Comparison of ENCODE assay signal across 14 mouse cellular contexts in genomic region chr4:114583546-114584144, GRCm38 (mm10).
A peak's percentile ranks its signal among the peaks of the same experiment; 100 is the strongest.
DNase-seq lines count a peak whose midpoint lies in the region; ATAC-seq and TF ChIP-seq lines count a peak whose summit lies in the region.
"Had no signal": no experiment of that assay in that cellular context is flagged by ENCODE, and none has a peak within 500 bp of the region (broad histone marks: within the 10 kb centered on the region; RNA-seq: fewer than 3 reads in every experiment).

No protein-coding gene starts in this region.

- no peak overlapping the region for H3K4me3 ChIP-seq in intestine, embryonic 14.5 days (ENCODE audit: low read depth, low read length)
- no peak overlapping the region for H3K4me3 ChIP-seq in intestine, postnatal 0 days (ENCODE audit: low read depth, low read length)
- no peak overlapping the region for H3K4me3 ChIP-seq in lung, embryonic 16.5 days (ENCODE audit: low read length)
- H3K4me3 ChIP-seq in lung, adult 2 months (replicated peaks; ENCODE audit: extremely low read depth, low read depth, low read length): no peak overlapping the region
- H3K4me3 ChIP-seq in stomach, embryonic 14.5 days (ENCODE audit: low read depth, low read length): no peak overlapping the region
- H3K4me3 ChIP-seq in stomach, postnatal 0 days (ENCODE audit: low read depth, low read length): no peak overlapping the region
- H3K4me3 ChIP-seq: forebrain, embryonic 12.5 days; limb, embryonic 13.5 days had no signal

- ATAC-seq in intestine, embryonic 14.5 days (replicated peaks; ENCODE audit: low FRiP score, low TSS enrichment, low read depth): peak; percentile 56; the same call in 1 of the 2 replicates
- ATAC-seq in intestine, postnatal 0 days: no peak
- ATAC-seq in lung, embryonic 16.5 days (ENCODE audit: low read depth): peak; percentile 41; the same call in 1 of the 2 replicates
- ATAC-seq in stomach, embryonic 14.5 days (ENCODE audit: insufficient number of reproducible peaks, insufficient read depth, low FRiP score, low read depth): peak; percentile 19; the same call in 1 of the 2 replicates
- ATAC-seq in stomach, postnatal 0 days (ENCODE audit: low FRiP score, low TSS enrichment): no peak

- peak; percentile 58 for DNase-seq in intestine, embryonic 14.5 days (ENCODE audit: low spot score)
- no peak for DNase-seq in lung, adult 2 months
- no peak for DNase-seq in stomach, postnatal 0 days (ENCODE audit: low spot score)
- no peak for DNase-seq in layer of hippocampus, adult 18-20 months (ENCODE audit: low spot score in 2 of 2)
- DNase-seq: adrenal gland, postnatal 14 days; cerebellum, adult 2 months; kidney, adult 11 months; midbrain, embryonic 14.5 days; thymus, postnatal 25 days had no signal

- peaks cover 4% of the 10 kb centered on the region; the same call in 1 of the 2 replicates for H3K4me1 ChIP-seq in intestine, embryonic 14.5 days (replicated peaks; ENCODE audit: control insufficient read depth, insufficient read depth, low read length)
- H3K4me1 ChIP-seq in intestine, postnatal 0 days (replicated peaks; ENCODE audit: control insufficient read depth, insufficient read depth, low read length): no peaks in the 10 kb centered on the region
- peaks cover 7% of the 10 kb centered on the region for H3K4me1 ChIP-seq in lung, embryonic 16.5 days (replicated peaks; ENCODE audit: control insufficient read depth, insufficient read depth, low read length)
- H3K4me1 ChIP-seq in lung, adult 2 months (ENCODE audit: control insufficient read depth, insufficient read depth, low read length): no peaks in the 10 kb centered on the region
- 0 out of 2 replicates have a peak, but pooled peaks cover under 1% of the 10 kb centered on the region for H3K4me1 ChIP-seq in stomach, embryonic 14.5 days (ENCODE audit: control insufficient read depth, insufficient read depth, low read length)
- no peaks in the 10 kb centered on the region for H3K4me1 ChIP-seq in stomach, postnatal 0 days (replicated peaks; ENCODE audit: control insufficient read depth, insufficient read depth)

- H3K36me3 ChIP-seq in intestine, embryonic 14.5 days (ENCODE audit: control insufficient read depth, insufficient read depth, low read length): no peaks in the 10 kb centered on the region
- no peaks in the 10 kb centered on the region for H3K36me3 ChIP-seq in intestine, postnatal 0 days (ENCODE audit: control insufficient read depth, insufficient read depth)
- H3K36me3 ChIP-seq in lung, embryonic 16.5 days (ENCODE audit: control insufficient read depth, insufficient read depth, low read length): no peaks in the 10 kb centered on the region
- no peaks in the 10 kb centered on the region for H3K36me3 ChIP-seq in stomach, embryonic 14.5 days (ENCODE audit: control insufficient read depth, insufficient read depth, low read length)
- H3K36me3 ChIP-seq in stomach, postnatal 0 days (ENCODE audit: control insufficient read depth, insufficient read depth, low read length): no peaks in the 10 kb centered on the region
- H3K36me3 ChIP-seq: forebrain, embryonic 12.5 days; limb, embryonic 13.5 days had no signal

- no peak overlapping the region for H3K4me2 ChIP-seq in intestine, embryonic 14.5 days (ENCODE audit: low read length)
- no peak overlapping the region for H3K4me2 ChIP-seq in intestine, postnatal 0 days (replicated peaks; ENCODE audit: low read depth)
- H3K4me2 ChIP-seq in lung, embryonic 16.5 days (ENCODE audit: low read depth, low read length): no peak overlapping the region
- no peak overlapping the region for H3K4me2 ChIP-seq in stomach, embryonic 14.5 days (replicated peaks; ENCODE audit: low read depth, low read length)
- no peak overlapping the region for H3K4me2 ChIP-seq in stomach, postnatal 0 days (replicated peaks; ENCODE audit: low read depth)
- H3K4me2 ChIP-seq: forebrain, embryonic 12.5 days; limb, embryonic 13.5 days had no signal

- WGBS in intestine, embryonic 14.5 days: 31% methylated on average over 2 of the region's 2 CpGs
- WGBS in intestine, postnatal 0 days: 49% methylated on average over 2 of the region's 2 CpGs
- 49% methylated on average over 2 of the region's 2 CpGs for WGBS in lung, embryonic 16.5 days
- 75% methylated on average over 2 of the region's 2 CpGs for WGBS in lung, adult 2 months
- WGBS in stomach, embryonic 14.5 days: 48% methylated on average over 2 of the region's 2 CpGs
- WGBS in stomach, postnatal 0 days: 65% methylated on average over 2 of the region's 2 CpGs

- no peak overlapping the region for H3K27ac ChIP-seq in intestine, embryonic 14.5 days (ENCODE audit: low read depth)
- H3K27ac ChIP-seq in intestine, postnatal 0 days (ENCODE audit: low read depth, low read length): no peak overlapping the region
- H3K27ac ChIP-seq in lung, embryonic 16.5 days (ENCODE audit: low read length): no peak overlapping the region
- H3K27ac ChIP-seq in stomach, embryonic 14.5 days (ENCODE audit: low read length): no peak overlapping the region
- no peak overlapping the region for H3K27ac ChIP-seq in stomach, postnatal 0 days (replicated peaks)
- H3K27ac ChIP-seq: forebrain, embryonic 12.5 days; limb, embryonic 13.5 days had no signal

- no peaks in the 10 kb centered on the region for H3K9me3 ChIP-seq in intestine, embryonic 14.5 days (ENCODE audit: control insufficient read depth, low read length)
- no peaks in the 10 kb centered on the region for H3K9me3 ChIP-seq in intestine, postnatal 0 days (ENCODE audit: control insufficient read depth)
- no peaks in the 10 kb centered on the region for H3K9me3 ChIP-seq in lung, embryonic 16.5 days (ENCODE audit: control insufficient read depth, low read length)
- no peaks in the 10 kb centered on the region for H3K9me3 ChIP-seq in stomach, embryonic 14.5 days (ENCODE audit: control insufficient read depth, low read depth, low read length)
- H3K9me3 ChIP-seq in stomach, postnatal 0 days (ENCODE audit: control insufficient read depth, low read length): no peaks in the 10 kb centered on the region
- H3K9me3 ChIP-seq: forebrain, embryonic 12.5 days; limb, embryonic 13.5 days had no signal

- no peak overlapping the region for H3K9ac ChIP-seq in intestine, embryonic 14.5 days (ENCODE audit: low read length)
- no peak overlapping the region for H3K9ac ChIP-seq in intestine, postnatal 0 days (ENCODE audit: low read depth, low read length)
- no peak overlapping the region for H3K9ac ChIP-seq in lung, embryonic 16.5 days (ENCODE audit: low read length)
- H3K9ac ChIP-seq in stomach, embryonic 14.5 days (replicated peaks; ENCODE audit: low read depth, low read length): no peak overlapping the region
- no peak overlapping the region for H3K9ac ChIP-seq in stomach, postnatal 0 days (ENCODE audit: low read length)
- H3K9ac ChIP-seq: forebrain, embryonic 12.5 days; limb, embryonic 13.5 days had no signal

- TF ChIP-seq EP300 in stomach, postnatal 0 days (optimal IDR thresholded peaks at IDR 0.05): no peak

- TF ChIP-seq POLR2A in lung, adult 2 months (IDR thresholded peaks at IDR 0.05; ENCODE audit: borderline replicate concordance, extremely low read depth, low read depth, low read length): no peak

- no peaks in the 10 kb centered on the region for H3K27me3 ChIP-seq in intestine, embryonic 14.5 days (replicated peaks; ENCODE audit: control insufficient read depth, insufficient read depth, low read length)
- no peaks in the 10 kb centered on the region for H3K27me3 ChIP-seq in intestine, postnatal 0 days (replicated peaks; ENCODE audit: control insufficient read depth, insufficient read depth, low read length)
- H3K27me3 ChIP-seq in lung, embryonic 16.5 days (ENCODE audit: control insufficient read depth, insufficient read depth, low read depth, low read length): no peaks in the 10 kb centered on the region
- H3K27me3 ChIP-seq in stomach, embryonic 14.5 days (ENCODE audit: control insufficient read depth, insufficient read depth, low read length): no peaks in the 10 kb centered on the region
- H3K27me3 ChIP-seq in stomach, postnatal 0 days (ENCODE audit: control insufficient read depth, insufficient read depth, low read length): no peaks in the 10 kb centered on the region
- H3K27me3 ChIP-seq: forebrain, embryonic 12.5 days had no signal

- TF ChIP-seq CTCF in intestine, postnatal 0 days (IDR thresholded peaks at IDR 0.05; ENCODE audit: low read depth): no peak
- TF ChIP-seq CTCF in lung, adult 2 months (IDR thresholded peaks at IDR 0.05; ENCODE audit: insufficient read depth, low read length): no peak
- TF ChIP-seq CTCF in stomach, postnatal 0 days (IDR thresholded peaks at IDR 0.05; ENCODE audit: low read depth): no peak

Comparison
In these comparisons a context has a peak if more than half of its experiments do, and no peak if none do; other contexts are left out.
1. ATAC-seq: peak in intestine, embryonic 14.5 days (single experiment), lung, embryonic 16.5 days (single experiment) and stomach, embryonic 14.5 days (single experiment); none in intestine, postnatal 0 days (single experiment) and stomach, postnatal 0 days (single experiment).